Mouse (Mus musculus) ES-E14 (cell line): Measurements from ENCODE around the gene Ifitm1. TPM values are rescaled to one million over a fixed set of nuclear protein-coding genes. Genes with fewer than 3 reads are reported as not detected.

Source experiments
- DNase-seq: peaks from one replicate; pipeline ENCODE4 v3.0.0-alpha.2; 2013; ENCODE audit warnings: low read depth, low spot score
- H3K27ac ChIP-seq: 2 replicates; pipeline ENCODE4 v1.5.1; 2012; ENCODE audit warnings: low read depth, mild to moderate bottlenecking, low read length, moderate library complexity, mixed read lengths; ENCODE audit not compliant: poor library complexity, insufficient read depth, severe bottlenecking
- H3K36me3 ChIP-seq: 2 replicates; pipeline ENCODE4 v1.6.1; 2012; ENCODE audit warnings: mild to moderate bottlenecking, low read length, moderate library complexity, mixed read lengths; ENCODE audit not compliant: control insufficient read depth, poor library complexity, insufficient read depth, severe bottlenecking
- H3K4me1 ChIP-seq, 2 experiments: fragments of 150-350 bp in 1 of 2; sonication (generic) in 1 of 2; 2 replicates each; pipeline ENCODE4 v1.6.1; 2012; ENCODE audit warnings: low read length in 2 of 2, mild to moderate bottlenecking in 1 of 2, mixed read lengths in 1 of 2; ENCODE audit not compliant: control insufficient read depth in 2 of 2, insufficient read depth in 2 of 2, poor library complexity in 1 of 2
- H3K4me3 ChIP-seq, 2 experiments: fragments of 150-350 bp in 1 of 2; sonication (generic) in 1 of 2; 2 replicates each; pipeline ENCODE4 v1.5.1; 2012; ENCODE audit warnings: low read length in 2 of 2, low read depth in 1 of 2, mild to moderate bottlenecking in 1 of 2, mixed read lengths in 1 of 2; ENCODE audit not compliant: insufficient read depth in 1 of 2, poor library complexity in 1 of 2, severe bottlenecking in 1 of 2
- H3K9ac ChIP-seq: 2 replicates; pipeline ENCODE4 v1.6.1; 2012; ENCODE audit warnings: low read depth, mild to moderate bottlenecking, low read length, mixed read lengths; ENCODE audit not compliant: poor library complexity, insufficient read depth, severe bottlenecking
- H3K9me3 ChIP-seq: fragments of 150-350 bp; sonication (generic); 2 replicates; pipeline ENCODE4 v1.6.1; 2012; ENCODE audit warnings: low read depth, mild to moderate bottlenecking, low read length; ENCODE audit not compliant: control insufficient read depth, insufficient read depth
- CHD2 ChIP-seq: IDR thresholded peaks from 2 replicates; pipeline ENCODE4 v1.6.1; 2014; ENCODE audit warnings: mild to moderate bottlenecking, low read depth, low read length, inconsistent platforms
- HCFC1 ChIP-seq: IDR thresholded peaks from 2 replicates; pipeline ENCODE4 v1.6.1; 2012; ENCODE audit warnings: low read length, inconsistent platforms, borderline replicate concordance; ENCODE audit not compliant: insufficient read depth
- MAFK ChIP-seq: IDR thresholded peaks from 2 replicates; pipeline ENCODE4 v1.6.1; 2014; ENCODE audit warnings: mild to moderate bottlenecking, low read depth, low read length, inconsistent platforms; ENCODE audit not compliant: insufficient read depth
- ZC3H11A ChIP-seq: IDR thresholded peaks from 2 replicates; pipeline ENCODE4 v1.6.1; 2012; ENCODE audit warnings: low read depth, mild to moderate bottlenecking, inconsistent platforms, low read length, borderline replicate concordance
- ZNF384 ChIP-seq: IDR thresholded peaks from 2 replicates; pipeline ENCODE4 v1.6.1; 2012; ENCODE audit warnings: low read depth, low read length, inconsistent platforms
- in situ Hi-C, 2 experiments: fragments of 600-800 bp; cut with MboI; formaldehyde crosslinking; loops; one replicate each; pipeline ENCODE4 v1.15.1; 2025; ENCODE audit warnings: low sequenced_read_pairs in 2 of 2, inconsistent platforms in 1 of 2; ENCODE audit not compliant: unreplicated experiment in 2 of 2
- total RNA-seq: library from RNA; depleted of rRNA; stranded (reverse); fragments of 300-350 nt; gene quantifications from 2 replicates; pipeline ENCODE4 v1.2.3, GENCODE M21; 2012

The Ifitm1 gene
- total RNA-seq, 1 experiment = 274 TPM

GRCm38 (mm10) chr7:140951765-140952164 is 15.3 kb upstream of the Ifitm1 start:
- H3K4me1 ChIP-seq = peaks cover 12 to 34% of the 10 kb centered on the region in 2 experiments
- H3K4me3 ChIP-seq = no peak overlapping the region
- no peak for DNase-seq
- no peak overlapping the region for H3K9ac ChIP-seq
- in situ Hi-C loops = loop anchor here in 1 of 2 experiments (10.0 kb wide), 1 partner anchor 93 kb away; no protein-coding TSS in a partner anchor
- TF ChIP-seq CHD2 (no peak), ZC3H11A (no peak), HCFC1 (no peak), ZNF384 (no peak), MAFK (no peak)
- peaks cover 37% of the 10 kb centered on the region for H3K36me3 ChIP-seq
- no peaks in the 10 kb centered on the region for H3K9me3 ChIP-seq
- no peak overlapping the region; the same call in 1 of the 2 replicates for H3K27ac ChIP-seq

GRCm38 (mm10) chr7:140952441-140952840 is 14.6 kb upstream of the Ifitm1 start:
- H3K9me3 ChIP-seq = no peaks in the 10 kb centered on the region
- no peak for DNase-seq
- in situ Hi-C loops = loop anchor here in 1 of 2 experiments (10.0 kb wide), 1 partner anchor 92 kb away; no protein-coding TSS in a partner anchor
- TF ChIP-seq MAFK (no peak), ZC3H11A (no peak), ZNF384 (no peak), HCFC1 (no peak), CHD2 (no peak)
- no peak overlapping the region for H3K4me3 ChIP-seq
- no peak overlapping the region for H3K27ac ChIP-seq
- H3K36me3 ChIP-seq = peaks cover 30% of the 10 kb centered on the region
- H3K4me1 ChIP-seq = peaks cover 16 to 38% of the 10 kb centered on the region in 2 experiments
- no peak overlapping the region for H3K9ac ChIP-seq

GRCm38 (mm10) chr7:140953133-140953532 is 13.9 kb upstream of the Ifitm1 start:
- Histone ChIP-seq H3K36me3 (peaks cover 23% of the 10 kb centered on the region), H3K9ac (0 out of 2 replicates have a peak overlapping the region, but pooled peaks have one; percentile 9), H3K27ac (no peak overlapping the region), H3K4me1 (peaks cover 18 to 38% of the 10 kb centered on the region in 2 experiments), H3K9me3 (no peaks in the 10 kb centered on the region), H3K4me3 (peak overlapping the region in 1 of 2 experiments; percentile 93; a peak in 2 of 4 replicates)
- no peak for DNase-seq
- TF ChIP-seq MAFK = no peak
- TF ChIP-seq HCFC1 = no peak
- no peak for TF ChIP-seq CHD2
- no peak for TF ChIP-seq ZNF384
- TF ChIP-seq ZC3H11A = no peak
- in situ Hi-C loops = loop anchor here in 1 of 2 experiments (10.0 kb wide), 1 partner anchor 92 kb away; no protein-coding TSS in a partner anchor

GRCm38 (mm10) chr7:140953800-140954732 is 13.0 kb upstream of the Ifitm1 start:
- H3K4me3 ChIP-seq = peak overlapping the region; percentile 75 to 93
- H3K27ac ChIP-seq = no peak overlapping the region
- no peak for DNase-seq
- H3K9ac ChIP-seq = peak overlapping the region; percentile 8; the same call in 1 of the 2 replicates
- H3K36me3 ChIP-seq = peaks cover 14% of the 10 kb centered on the region
- in situ Hi-C loops = loop anchor here in 1 of 2 experiments (10.0 kb wide), 1 partner anchor 91 kb away; no protein-coding TSS in a partner anchor
- no peak for TF ChIP-seq MAFK
- no peak for TF ChIP-seq HCFC1
- no peak for TF ChIP-seq ZC3H11A
- TF ChIP-seq CHD2 = no peak
- no peak for TF ChIP-seq ZNF384
- H3K9me3 ChIP-seq = no peaks in the 10 kb centered on the region
- H3K4me1 ChIP-seq = peaks cover 21 to 41% of the 10 kb centered on the region in 2 experiments
